Mouse (Mus musculus) kidney, adult 18-20 months (tissue): Measurements from ENCODE around the gene Trip10.
A peak's percentile ranks its signal among the peaks of the same experiment; 100 is the strongest.

Experiments
- DNase-seq: peaks from one replicate; pipeline ENCODE4 v3.0.0; 2021

The Trip10 gene

DNA sequence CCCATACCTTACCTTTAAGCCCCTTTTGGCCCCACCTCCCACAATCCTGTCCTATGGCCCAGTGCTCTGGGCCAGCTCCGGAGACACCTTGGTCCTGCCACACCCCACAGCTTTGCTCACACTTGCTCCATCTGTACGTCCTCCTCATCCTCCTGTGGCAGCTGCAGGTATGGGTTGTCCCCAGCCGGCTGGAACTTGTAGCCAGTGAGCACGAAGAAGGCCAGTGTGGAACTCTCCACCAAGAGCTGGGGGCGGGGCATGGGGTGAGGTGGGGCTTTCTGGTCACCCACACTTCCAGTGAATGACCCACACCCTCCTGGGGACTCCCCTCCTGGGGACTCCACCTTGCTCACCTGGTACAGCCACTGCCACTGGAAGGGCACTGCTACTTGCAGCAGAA lies 13.5 kb upstream of the Trip10 start:
- no peak for DNase-seq

DNA sequence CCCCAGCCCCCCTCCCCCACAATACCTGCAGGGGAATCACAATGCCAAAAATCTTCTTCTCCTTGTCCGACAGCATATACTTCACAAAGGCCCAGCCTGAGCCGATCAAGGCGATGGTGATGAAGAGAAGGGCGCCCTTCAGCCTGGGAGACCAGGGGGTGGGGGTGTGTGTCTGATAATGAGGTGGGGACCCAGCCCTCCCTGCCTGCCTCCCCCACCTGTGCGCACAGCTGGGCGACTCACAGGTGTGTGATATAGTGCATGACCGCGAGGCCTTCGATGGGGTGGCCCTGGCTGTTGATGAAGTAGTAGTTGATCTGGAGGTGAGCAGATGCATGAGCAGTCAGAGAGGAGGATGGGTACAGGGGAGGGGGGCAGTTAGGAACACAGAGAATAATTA lies 12.1 kb upstream of the Trip10 start:
- DNase-seq, result no peak

DNA sequence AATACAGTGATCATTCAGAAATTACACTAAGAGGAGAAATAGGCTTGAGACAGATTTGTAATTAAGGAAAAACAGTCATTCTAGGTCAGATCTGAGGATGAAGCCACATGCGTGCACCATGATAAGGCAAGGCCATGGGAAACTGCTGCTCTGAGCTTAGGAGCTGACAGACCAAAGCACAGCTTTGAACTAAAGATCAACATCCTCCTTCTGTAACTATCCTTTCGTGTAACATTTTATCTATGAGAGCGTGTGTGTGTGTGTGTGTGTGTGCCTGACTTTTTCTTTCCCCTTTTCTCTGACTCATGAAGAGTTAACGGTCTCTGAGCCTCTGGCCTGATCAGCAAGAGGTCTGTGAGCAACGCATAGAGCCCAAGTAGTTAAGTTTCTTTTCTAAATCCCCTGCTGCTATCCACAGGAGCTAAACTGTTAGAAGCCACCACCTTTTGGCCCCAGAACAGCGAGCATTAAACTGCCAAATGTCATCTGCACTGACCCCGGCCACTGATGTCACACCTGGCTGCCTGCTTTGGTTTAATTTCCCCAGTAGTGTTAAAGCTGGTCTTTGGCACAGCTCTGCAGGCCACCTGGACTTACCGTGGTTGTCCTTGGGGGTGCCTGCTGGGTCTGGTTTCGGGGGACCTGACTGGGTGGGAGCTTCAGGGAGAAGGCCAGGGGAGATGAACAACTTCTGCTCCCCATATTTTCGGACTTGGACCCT lies 5.4 kb upstream of the Trip10 start:
- DNase-seq, result no peak

DNA sequence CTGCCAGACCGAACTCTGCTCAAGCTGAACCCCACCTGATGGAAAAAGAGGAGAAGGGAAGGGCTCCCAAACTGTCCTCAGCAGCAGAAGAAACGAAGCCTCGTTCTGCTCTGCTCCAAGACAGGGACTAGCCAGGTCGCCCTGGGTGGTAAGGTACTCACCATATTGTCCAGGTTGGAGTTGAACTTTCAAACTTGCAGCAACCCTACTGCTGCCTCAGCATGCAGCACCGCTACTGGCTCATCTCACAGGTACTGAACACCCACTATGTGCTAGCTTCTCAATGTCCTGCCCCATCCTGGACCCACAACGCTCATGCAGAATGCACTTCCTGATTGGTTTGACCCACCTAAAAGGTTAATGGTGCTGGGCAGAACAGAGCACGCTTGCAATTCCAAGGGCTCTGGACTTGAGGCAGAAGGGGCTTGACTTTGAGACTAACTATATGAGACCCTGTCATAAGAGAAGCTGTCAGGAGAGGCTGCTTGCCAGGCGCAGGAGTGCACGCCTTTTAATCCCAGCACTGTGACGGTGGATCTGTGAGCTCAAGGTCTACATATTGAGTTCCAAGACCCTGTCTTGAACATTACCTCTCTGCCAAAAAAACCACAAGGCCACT lies 3.8 kb upstream of the Trip10 start:
- no peak for DNase-seq

DNA sequence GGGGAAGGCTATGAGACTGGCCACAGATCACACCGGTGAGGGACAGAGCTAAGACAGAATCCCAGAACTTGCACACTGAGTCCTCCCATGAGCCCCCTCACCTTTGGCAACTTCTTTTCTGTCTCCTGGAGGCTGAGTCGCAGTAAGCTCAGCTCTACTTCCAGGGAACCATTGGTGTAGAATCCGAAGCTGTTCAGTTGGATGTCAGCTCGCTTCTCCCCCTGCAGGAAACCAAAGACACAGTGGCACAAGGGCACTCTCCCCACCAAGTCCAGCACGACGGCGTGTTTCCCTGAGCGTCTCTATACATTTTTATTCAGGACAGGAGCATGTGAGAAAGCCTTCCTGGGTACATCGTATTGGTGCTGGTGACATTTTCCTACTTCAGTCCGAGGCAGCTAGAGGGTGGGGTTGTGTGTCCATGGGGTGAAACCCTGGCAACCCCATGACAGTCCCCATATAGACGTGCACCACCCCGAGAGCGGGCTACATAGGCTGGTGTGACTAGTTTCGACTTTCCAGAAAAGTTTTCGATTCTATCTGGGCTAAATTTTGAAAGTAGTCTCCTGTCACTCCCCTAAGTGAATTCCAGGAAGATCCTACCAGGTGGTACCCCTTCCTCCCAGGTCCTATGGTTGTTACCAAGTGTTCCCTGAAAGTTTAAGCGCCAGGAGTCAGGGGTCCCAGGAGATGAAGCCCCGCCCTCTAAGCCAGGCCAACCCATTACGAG lies 2.4 kb upstream of the Trip10 start:
- no peak for DNase-seq

DNA sequence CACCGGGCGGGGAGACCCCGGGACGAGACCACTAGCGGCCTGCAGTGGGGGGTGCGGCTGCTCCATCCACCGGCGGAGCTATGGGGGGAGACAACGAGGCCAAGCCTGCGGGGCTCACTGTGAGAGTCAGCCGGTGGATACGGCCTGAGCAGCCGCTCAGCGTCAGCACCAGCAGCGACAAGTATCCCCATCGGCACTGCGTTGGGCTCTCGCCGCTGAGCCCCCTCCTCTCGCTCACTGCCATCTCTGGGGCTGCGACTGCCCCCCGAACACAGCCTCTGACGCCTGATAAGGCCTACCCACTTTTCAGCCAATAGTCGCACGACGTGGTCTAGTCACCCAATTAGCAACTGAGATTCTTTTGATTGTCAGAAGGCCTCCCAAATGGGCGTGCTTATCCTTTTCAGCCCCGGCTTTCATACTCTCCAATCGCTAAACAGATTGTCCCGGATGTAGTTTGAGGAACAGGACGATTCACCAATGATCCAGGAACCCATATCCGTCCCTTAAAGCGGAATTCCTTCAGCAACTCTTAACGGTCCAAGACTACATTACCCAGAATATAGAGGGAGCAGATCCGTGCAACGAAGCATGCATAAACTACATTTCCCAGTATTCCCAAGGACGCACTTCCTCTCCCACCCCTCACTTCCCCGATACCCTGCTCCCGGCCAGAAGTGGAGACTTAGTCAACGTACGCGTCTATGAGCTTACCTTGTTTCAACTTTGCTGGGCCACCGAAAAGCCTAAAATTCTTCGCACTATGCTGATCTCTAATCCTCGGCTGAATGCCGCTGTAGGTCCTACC lies 1.7 kb upstream of the Trip10 start:
- DNase-seq, result peak; percentile 91

DNA sequence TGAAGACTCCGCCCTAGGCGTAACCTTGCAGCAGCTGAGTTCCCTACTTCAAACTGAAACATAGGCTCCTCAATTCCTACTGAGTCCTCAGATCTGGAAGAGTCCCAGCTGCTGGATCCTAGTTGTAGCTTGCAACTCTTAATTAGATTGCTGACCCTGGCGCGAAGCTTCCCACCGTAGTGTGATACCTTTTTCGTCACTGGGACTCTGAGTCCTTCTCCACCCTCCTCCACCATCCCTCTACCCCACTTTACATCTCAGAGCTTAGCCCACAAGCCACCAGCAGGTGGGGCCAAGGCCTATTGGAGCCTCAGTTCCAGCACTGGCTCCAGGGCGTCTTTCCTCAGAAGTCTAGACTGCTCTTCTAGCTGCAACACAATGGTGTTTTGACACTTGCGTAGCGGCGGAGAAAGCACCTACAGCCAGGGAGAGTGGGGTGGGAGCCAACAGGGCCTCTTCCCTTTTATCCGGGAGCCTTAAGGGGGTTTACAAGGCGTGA lies 1.0 kb upstream of the Trip10 start, which contains the start of gene Gpr108:
Gene Gpr108 (minus strand): TSS at position 246 of the 499 bp plus-strand sequence.
- DNase-seq, result peak; percentile 89

DNA sequence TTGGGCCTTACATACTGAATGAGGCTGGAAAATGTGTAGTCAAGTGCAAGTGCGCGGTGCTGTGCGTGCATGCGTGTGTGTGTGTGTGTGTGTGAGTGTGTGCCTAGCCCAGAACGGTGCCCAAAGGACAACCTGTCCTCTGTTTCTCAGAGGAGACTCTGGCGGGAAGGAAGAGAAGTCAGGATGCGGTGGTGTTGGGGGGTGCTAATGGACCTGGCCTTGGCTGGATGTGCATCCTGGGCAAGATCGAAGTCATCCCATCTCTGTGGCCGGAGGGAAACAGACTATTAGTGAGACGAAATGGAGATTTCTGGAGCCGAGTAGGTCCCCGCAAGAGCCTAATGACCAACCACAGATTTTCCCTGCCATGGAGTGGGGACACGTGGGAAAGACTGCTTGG lies 484 bp upstream of the Trip10 start:
- DNase-seq, result no peak

DNA sequence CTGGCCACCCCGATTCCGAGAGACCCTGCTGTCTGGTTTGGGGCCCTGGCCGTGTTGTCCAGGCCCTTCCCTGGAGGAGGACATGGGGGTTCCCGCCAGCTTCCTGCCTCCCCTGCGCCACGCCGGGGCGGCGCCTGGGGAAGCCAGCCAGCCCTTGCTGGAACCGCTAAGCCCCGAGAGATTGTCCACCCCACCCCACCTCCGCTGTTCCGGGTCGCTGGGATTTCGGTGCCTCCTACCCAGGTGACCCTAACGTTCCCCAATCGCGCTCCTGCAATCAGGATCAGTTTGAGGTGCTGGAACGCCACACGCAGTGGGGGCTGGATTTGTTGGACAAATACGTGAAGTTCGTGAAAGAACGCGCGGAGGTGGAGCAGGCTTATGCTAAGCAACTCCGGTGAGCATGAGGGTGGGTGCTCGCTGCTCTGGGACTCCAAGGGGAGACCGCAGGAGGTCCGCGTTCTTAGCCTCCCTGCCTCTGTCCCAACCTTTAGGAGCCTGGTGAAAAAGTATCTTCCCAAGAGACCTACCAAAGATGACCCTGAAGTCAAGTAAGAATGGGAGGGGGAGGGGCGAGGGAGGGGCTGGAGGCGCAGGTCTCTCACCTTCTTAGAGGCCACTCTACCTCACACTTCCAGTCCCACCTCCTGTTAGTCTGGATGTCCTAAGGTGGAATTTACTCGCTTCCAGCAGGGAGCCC lies 1.4 kb downstream of the Trip10 start:
- peak; percentile 69 for DNase-seq

DNA sequence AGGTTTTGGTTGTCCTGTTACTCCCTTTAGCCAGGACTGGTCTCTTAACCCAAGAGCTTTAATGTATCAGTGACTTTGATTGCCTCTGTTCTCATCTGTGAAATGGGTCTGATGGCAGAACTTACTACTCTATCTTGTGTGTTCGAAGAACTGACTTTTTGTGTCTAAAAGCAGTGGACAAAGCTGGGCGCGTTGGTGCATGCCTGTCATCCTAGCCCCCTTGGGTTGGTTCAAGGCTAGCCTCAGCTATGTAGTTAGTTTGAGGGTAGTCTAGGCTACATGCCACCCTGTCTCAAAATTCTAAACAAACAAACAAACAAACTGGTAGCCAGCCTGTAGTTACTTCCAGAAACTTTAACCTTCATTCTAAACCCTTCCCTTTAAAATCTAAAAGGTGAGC lies 2.2 kb downstream of the Trip10 start:
- no peak for DNase-seq

DNA sequence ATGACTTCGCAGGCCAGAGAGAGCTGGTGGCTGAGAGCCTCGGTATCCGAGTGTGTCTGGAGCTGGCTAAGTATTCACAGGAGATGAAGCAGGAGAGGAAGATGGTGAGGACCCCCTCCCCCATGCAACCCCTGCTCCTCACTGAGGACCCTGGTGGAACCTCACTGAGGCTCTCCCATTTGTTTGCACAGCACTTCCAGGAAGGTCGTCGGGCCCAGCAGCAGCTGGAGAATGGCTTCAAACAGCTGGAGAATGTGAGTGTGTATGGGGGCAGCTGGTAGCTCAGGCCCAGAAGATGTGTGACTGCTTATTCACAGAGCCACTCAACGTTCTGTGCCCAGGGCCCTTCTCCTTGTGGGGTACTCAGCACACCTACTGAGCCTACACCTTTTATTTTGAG lies 4.1 kb downstream of the Trip10 start:
- DNase-seq, result no peak

DNA sequence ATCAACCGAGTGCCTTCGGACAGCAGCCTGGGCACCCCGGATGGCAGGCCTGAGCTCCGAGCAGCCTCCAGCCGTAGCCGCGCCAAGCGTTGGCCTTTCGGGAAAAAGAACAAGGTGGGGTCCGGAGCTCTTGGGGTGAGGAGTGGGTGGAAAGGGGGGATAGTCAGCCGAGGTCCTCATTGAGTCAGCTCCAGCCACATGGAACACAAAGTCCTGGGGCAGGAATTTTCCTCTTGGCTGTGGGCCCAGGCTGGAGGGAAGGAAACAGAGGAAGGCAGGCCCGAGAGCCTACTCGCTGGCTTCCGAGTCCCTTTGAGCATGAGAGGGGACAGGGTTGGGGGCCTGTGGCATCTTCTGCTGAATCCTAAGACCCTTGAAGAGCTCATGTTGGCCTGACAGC lies 6.1 kb downstream of the Trip10 start:
- no peak for DNase-seq

DNA sequence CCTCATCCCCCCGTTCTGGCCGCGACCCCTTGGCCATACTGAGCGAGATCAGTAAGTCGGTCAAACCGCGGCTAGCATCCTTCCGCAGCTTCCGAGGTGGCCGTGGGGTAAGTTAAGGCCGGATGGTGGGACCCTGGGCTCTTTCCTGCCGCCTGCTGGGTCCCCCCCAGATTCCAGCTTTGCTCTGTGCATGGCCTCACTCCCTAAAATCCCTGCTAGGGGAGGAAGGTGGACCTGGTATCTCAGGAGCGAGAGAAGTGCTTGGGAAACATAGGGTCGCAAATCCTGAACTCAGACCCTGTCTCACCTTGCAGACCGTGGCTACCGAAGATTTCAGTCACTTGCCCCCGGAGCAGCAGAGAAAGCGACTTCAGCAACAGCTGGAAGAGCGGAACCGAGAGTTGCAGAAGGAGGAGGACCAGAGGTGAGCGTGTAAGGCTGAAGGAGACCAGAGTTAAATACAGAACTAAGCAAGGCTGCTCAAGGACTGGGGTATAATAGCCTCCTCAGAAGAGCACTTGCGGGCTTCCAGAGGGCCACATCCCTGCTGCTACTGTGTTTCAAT lies 7.7 kb downstream of the Trip10 start:
- DNase-seq, result no peak

DNA sequence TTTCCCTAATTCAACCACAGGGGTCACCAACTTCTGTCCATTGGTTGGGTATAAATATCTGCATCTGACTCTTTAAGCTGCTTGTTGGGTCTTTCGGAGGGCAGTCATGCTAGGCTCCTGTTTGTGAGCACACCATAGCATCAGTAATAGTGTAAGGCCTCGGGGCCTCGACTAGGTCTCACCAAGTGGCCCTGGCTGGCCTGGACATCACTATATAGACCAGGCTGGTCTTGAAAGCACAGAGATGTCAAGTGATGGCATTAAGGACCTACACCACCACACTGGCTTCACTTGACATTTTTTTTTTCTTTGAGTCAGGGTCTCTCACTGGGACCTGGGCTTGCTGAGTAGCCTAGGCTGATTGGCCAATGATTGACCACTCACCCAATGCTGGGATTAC lies 8.9 kb downstream of the Trip10 start:
- DNase-seq, result no peak

DNA sequence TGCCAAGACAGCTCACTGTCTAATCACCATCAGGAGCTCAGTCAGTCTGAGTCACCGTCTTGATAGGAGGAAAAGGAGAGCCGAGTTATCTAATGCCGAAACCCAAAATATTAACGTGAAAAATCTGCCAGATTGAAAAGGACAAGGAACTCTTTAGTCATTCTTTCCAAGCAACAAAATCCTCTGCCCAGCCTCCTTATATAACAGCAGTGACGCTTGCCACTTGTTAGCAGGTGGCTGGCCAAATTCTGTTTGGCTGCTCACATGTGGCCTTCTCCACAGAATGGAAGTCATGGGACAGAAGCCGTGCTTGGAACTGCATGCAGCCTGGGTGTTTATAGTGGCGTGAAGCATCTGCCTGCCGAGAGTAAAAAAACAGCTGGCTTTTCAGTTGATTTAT lies 10.5 kb downstream of the Trip10 start:
- DNase-seq, result no peak

DNA sequence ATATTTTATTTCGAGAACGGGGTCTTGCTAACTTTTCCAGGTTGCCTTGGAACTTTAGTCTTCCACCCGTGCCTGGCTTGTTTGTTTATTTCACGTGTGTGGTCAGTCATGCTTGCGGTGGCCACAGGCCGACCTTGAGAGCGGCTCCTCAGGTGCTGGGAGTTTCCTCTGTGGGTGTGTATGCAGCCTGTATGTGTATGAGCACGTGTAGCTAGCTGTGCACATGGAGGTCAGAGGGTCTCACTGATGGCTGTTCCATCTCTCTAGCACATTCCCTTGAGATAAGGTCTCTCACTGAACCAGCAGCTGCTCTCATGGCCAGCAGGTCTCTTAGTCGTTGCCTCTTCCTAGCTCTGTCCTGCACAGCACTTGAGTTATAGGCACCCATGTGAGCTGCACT lies 11.1 kb downstream of the Trip10 start:
- DNase-seq, result no peak

DNA sequence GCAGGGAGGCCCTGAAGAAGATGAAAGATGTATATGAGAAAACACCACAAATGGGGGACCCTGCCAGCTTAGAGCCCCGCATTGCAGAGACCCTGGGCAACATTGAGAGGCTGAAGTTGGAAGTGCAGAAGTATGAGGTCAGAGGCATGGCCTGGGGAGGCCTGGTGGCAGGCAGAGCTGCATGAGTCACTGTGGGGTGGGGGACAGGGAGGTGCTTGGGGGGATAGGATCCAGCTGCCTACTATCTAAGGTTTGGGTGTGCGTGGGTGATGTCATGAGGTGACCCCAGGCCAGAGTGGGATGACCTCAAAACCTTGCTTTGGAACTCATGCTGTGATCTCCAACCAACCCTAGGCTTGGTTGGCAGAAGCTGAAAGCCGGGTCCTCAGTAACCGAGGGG lies 12.0 kb downstream of the Trip10 start:
- DNase-seq, result no peak

DNA sequence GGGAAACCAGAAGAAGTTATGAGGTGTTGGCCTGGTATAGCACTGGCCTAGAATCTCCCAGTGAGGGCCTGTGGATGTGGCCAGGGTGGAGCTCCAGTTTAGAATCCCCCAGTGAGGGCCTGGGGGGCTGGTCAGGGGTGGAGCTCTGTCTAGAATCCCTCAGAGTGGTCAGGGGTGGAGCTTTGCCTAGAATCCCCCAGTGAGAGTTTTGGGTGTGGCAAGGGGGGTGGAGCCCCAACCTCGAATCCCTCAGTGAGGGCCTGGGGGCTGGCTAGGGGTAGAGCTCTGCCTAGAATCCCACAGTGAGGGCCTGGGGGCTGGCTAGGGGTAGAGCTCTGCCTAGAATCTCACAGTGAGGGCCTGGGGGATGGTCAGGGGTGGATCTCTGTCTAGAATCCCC lies 12.5 kb downstream of the Trip10 start:
- DNase-seq, result no peak

DNA sequence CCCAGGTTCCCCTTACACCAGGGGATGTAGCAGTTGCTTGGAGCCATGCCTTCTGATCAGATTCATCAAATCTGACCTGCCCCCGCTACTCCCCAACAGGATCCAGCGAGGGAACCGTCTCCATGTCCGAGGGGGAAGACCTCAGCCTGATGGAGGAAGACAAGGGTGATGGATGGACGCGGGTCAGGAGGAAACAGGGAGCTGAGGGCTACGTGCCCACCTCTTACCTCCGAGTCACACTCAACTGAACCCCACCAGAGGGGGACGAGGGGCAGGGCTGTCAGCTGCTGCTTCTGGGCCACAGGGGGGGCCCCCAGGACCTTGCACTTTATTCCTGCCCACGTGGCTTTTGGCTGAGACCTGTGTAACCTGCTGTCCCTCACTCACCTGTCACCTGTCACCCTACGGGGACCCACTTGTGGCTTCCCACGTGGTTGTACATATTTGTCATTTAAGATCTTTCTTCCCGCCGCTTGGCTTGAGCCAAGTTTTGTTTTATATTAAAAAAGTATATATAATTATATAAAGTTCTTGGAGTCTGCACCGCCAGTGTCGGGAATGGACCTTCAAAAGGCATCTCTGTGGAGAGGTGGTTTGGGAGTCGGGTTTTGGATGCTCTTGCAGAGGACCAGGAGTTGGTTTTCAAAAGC lies 13.8 kb downstream of the Trip10 start:
- no peak for DNase-seq

DNA sequence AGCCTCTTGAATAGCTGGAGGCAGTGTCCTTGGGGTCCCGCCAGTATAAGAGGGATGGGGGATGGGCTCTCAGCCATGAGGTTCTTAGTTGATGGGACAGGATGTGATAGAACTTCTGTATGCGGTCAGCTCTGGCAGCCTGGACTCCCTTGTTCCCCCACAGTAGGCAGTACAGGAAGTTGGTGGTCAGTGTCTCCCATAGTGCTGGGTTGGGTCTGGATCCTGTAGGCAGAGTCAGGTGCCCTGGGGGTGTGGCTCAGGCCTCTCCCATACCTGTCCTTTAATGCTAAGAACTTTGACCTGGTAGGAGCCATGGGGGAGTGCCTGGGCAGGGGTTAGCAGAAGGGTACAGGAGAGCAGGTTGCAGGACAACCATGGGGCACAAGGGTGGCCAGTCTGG lies 14.9 kb downstream of the Trip10 start:
- no peak for DNase-seq
